Mouse (Mus musculus): ENCODE measurements around the gene Dnttip1. TPM values are rescaled to one million over a fixed set of nuclear protein-coding genes. Genes with fewer than 3 reads are reported as not detected.

Dnttip1 gene
- polyA plus RNA-seq, 1 experiment = 28.7 TPM

DNA sequence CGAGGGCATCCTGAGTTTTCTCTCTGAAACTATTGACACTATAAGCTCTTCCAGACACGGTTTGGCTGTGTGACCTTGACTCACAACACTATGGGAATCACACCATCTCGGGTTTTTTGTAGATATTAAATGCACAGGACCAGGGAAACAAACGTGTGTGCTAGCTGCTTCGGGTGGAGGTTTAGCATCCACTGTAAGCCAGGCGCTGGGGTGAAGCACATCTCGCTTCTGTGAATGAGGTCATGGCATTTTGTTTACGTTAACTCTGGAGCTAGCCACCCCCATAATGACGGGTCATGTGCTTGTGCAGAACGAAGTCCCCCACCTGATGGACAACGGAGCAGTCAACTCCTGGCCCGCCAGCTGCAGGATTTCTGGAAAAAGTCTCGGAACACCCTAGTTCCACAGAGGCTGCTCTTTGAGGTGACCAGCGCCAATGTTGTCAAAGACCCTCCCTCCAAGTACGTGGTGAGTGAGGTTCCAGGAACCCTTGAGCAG is 40.7 kb downstream of the Dnttip1 start:
- peak overlapping the region; percentile 47 for H3K27ac ChIP-seq (ENCODE audit: insufficient read depth, low read length)
- peaks cover 16% of the 10 kb centered on the region for H3K4me1 ChIP-seq (ENCODE audit: control insufficient read depth, insufficient read depth, low read length)
- peak overlapping the region; percentile 47 for H3K4me3 ChIP-seq (ENCODE audit: insufficient read depth, low read length)
- TF ChIP-seq POLR2A (IDR thresholded peaks at IDR 0.05; ENCODE audit: low read depth, low read length) = peak; percentile 45; the same call in 1 of the 2 replicates
- TF ChIP-seq CTCF (IDR thresholded peaks at IDR 0.05; ENCODE audit: borderline replicate concordance, insufficient read depth, low read length) = no peak

DNA sequence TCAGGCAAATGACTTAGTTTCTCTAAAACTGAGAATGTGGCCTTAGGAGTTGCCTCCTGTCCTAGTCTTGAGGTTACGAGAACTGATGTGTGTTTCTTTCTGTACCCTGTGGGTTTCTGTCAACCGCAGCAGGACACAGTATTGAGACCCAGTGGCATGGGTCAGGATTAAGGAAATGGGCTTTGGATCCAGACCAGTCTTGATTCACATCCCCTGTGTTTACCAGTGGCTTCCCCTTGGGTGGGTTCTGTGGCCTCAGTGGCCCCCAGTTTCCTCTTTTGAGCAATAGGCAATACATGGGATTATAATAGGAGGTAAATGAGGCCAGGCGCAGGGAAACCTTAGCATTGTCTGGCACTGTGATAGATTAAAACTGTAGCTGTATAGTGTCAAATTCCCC is 41.2 kb downstream of the Dnttip1 start:
- peaks cover 16% of the 10 kb centered on the region for H3K4me1 ChIP-seq (ENCODE audit: control insufficient read depth, insufficient read depth, low read length)
- no peak overlapping the region for H3K27ac ChIP-seq (ENCODE audit: insufficient read depth, low read length)
- H3K4me3 ChIP-seq (ENCODE audit: insufficient read depth, low read length) = peak overlapping the region; percentile 47
- TF ChIP-seq POLR2A (IDR thresholded peaks at IDR 0.05; ENCODE audit: low read depth, low read length) (no peak), CTCF (IDR thresholded peaks at IDR 0.05; ENCODE audit: borderline replicate concordance, insufficient read depth, low read length) (no peak)

DNA sequence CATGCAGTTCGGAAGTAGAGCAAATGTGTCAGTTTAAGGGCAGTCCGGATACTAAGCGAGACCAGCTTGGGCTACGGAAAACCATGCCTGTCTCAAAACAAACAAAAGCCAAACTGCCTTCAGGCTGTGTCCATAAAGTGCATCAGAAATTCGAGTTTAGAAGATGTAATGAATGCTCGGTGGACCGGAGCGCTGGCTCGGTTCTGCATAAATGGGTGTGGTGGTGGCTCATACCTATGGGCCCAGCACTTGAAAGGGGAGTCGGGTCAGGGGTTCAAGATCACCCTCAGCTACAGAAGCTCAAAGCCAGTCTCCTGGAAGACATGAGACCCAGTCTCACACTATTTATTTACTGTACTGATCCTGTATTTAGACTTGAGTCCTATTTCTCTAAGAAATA is 42.0 kb downstream of the Dnttip1 start:
- peaks cover 16% of the 10 kb centered on the region for H3K4me1 ChIP-seq (ENCODE audit: control insufficient read depth, insufficient read depth, low read length)
- H3K27ac ChIP-seq (ENCODE audit: insufficient read depth, low read length) = no peak overlapping the region
- no peak overlapping the region for H3K4me3 ChIP-seq (ENCODE audit: insufficient read depth, low read length)
- TF ChIP-seq CTCF (IDR thresholded peaks at IDR 0.05; ENCODE audit: borderline replicate concordance, insufficient read depth, low read length) (no peak), POLR2A (IDR thresholded peaks at IDR 0.05; ENCODE audit: low read depth, low read length) (no peak)

DNA sequence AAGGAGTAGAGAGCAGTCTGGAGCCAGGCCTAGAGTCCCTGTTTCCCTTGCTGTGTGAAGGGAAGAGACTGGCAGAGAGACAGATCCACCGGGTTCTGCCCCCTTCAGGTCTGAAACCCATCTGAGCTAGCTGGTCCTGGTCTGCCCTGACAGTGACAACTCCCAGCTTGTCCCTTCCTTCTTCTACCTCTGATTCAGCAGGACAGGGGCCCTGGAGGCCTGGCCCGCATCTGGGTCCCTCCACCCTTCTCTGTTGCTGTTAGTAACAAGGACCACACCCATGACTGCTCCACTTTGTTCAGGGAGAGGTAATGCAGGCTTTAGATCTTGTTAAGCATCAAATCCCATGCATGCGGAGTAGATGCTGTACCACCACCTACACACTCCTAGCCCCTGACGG is 42.6 kb downstream of the Dnttip1 start:
- no peak for TF ChIP-seq POLR2A (IDR thresholded peaks at IDR 0.05; ENCODE audit: low read depth, low read length)
- no peak for TF ChIP-seq CTCF (IDR thresholded peaks at IDR 0.05; ENCODE audit: borderline replicate concordance, insufficient read depth, low read length)
- H3K4me1 ChIP-seq (ENCODE audit: control insufficient read depth, insufficient read depth, low read length) = peaks cover 16% of the 10 kb centered on the region
- no peak overlapping the region for H3K27ac ChIP-seq (ENCODE audit: insufficient read depth, low read length)
- no peak overlapping the region for H3K4me3 ChIP-seq (ENCODE audit: insufficient read depth, low read length)

DNA sequence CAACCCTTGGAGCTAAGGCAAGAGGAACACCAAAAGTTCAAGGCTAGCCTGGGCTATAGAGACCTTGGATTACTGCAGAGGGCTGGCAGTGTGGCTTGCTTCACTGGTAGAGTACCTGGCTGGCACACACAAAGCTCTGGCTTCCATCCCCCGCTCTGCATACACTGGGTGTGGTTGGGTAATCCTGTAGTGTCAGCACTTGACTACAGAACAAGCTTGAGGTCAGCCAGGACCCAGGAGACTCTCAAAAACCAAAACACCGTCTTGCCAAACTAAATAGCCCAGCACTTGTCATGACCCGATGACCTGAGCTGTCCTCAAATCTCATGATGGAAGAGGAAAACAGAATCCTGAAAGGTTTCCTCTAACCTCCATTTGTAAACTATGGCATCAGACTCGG is 44.7 kb downstream of the Dnttip1 start:
- no peak for TF ChIP-seq CTCF (IDR thresholded peaks at IDR 0.05; ENCODE audit: borderline replicate concordance, insufficient read depth, low read length)
- TF ChIP-seq POLR2A (IDR thresholded peaks at IDR 0.05; ENCODE audit: low read depth, low read length) = no peak
- Histone ChIP-seq H3K4me3 (ENCODE audit: insufficient read depth, low read length) (no peak overlapping the region), H3K27ac (ENCODE audit: insufficient read depth, low read length) (no peak overlapping the region), H3K4me1 (ENCODE audit: control insufficient read depth, insufficient read depth, low read length) (peaks cover 12% of the 10 kb centered on the region)

DNA sequence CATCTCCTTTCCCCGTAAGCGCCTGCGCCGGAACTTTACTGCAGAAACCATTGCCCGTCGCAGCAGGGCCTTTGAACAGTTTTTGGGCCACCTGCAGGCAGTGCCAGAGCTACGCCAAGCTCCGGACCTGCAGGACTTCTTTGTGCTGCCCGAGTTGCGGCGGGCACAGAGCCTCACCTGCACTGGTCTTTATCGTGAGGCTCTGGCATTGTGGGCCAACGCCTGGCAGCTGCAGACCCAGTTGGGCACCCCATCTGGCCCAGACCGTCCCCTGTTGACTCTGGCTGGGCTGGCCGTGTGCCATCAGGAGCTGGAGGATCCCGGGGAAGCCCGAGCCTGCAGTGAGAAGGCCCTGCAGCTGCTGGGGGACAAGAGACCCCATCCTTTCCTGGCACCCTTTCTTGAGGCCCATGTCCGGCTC is 46.1 kb downstream of the Dnttip1 start:
- H3K27ac ChIP-seq (ENCODE audit: insufficient read depth, low read length) = no peak overlapping the region
- no peak overlapping the region for H3K4me3 ChIP-seq (ENCODE audit: insufficient read depth, low read length)
- TF ChIP-seq CTCF (IDR thresholded peaks at IDR 0.05; ENCODE audit: borderline replicate concordance, insufficient read depth, low read length) (no peak), POLR2A (IDR thresholded peaks at IDR 0.05; ENCODE audit: low read depth, low read length) (no peak)
- peaks cover 11% of the 10 kb centered on the region for H3K4me1 ChIP-seq (ENCODE audit: control insufficient read depth, insufficient read depth, low read length)

DNA sequence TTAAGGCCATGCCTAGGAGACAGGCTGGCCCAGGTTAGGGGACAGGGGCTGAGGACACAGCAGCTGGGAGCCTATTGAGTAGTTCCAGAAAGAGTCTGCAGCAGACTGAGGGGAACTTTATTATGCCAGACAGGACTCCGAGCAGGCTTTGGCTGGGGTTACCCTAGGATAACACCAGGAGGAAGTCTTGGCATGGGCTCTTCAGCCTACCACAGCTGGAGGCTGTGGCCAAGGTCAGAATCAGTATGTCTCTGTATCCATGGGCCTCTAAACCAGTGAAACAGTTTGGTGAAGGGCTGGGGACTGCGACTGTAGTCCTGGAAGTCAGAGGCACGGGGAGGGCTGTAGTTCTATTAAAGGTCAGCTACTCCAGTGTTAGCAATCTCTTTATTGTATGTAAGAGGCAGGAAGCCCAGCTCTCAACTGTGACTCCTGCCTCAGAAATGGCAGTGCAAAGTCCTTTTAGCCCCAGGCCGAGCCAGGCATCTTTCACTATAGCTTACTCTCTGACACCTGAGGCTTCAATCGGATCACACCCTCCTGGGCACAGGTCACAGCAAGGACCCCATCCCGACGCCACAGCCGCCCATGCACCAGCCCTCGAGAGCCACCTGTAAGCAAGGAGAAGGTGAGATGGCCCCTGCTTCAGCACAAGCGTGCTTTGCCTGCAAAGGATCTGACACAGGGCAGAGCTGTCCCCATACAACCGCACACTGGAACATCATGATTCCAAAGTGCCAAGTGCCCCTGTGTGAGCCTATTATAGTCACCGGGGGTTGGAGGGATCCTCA is 46.8 kb downstream of the Dnttip1 start:
- Histone ChIP-seq H3K4me1 (ENCODE audit: control insufficient read depth, insufficient read depth, low read length) (peaks cover 8% of the 10 kb centered on the region), H3K4me3 (ENCODE audit: insufficient read depth, low read length) (no peak overlapping the region), H3K27ac (ENCODE audit: insufficient read depth, low read length) (no peak overlapping the region)
- TF ChIP-seq CTCF (IDR thresholded peaks at IDR 0.05; ENCODE audit: borderline replicate concordance, insufficient read depth, low read length) (no peak), POLR2A (IDR thresholded peaks at IDR 0.05; ENCODE audit: low read depth, low read length) (no peak)

DNA sequence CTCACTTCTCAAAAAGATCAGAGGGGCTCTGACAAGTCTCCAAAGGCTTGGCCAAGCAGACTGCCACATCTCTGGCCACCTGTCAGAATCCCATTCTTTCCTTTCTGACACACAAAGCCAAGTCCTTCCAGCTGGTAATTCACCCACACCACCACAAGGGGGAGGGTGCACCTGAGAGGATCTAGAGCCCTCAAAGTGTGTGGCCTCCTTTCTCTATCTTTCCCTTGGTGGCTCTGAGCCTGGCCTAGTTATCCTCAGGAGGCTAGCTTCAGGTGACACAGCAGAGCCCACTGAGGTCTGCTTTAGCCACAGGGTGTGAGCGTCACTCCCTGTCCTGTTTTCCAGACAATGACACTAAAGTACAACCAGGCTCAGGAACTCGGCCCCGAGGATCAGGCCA is 47.5 kb downstream of the Dnttip1 start:
- Histone ChIP-seq H3K4me3 (ENCODE audit: insufficient read depth, low read length) (no peak overlapping the region), H3K4me1 (ENCODE audit: control insufficient read depth, insufficient read depth, low read length) (peaks cover 4% of the 10 kb centered on the region; the same call in 1 of the 2 replicates), H3K27ac (ENCODE audit: insufficient read depth, low read length) (no peak overlapping the region)
- peak; percentile 55; the same call in 1 of the 2 replicates for TF ChIP-seq CTCF (IDR thresholded peaks at IDR 0.05; ENCODE audit: borderline replicate concordance, insufficient read depth, low read length)
- no peak for TF ChIP-seq POLR2A (IDR thresholded peaks at IDR 0.05; ENCODE audit: low read depth, low read length)

DNA sequence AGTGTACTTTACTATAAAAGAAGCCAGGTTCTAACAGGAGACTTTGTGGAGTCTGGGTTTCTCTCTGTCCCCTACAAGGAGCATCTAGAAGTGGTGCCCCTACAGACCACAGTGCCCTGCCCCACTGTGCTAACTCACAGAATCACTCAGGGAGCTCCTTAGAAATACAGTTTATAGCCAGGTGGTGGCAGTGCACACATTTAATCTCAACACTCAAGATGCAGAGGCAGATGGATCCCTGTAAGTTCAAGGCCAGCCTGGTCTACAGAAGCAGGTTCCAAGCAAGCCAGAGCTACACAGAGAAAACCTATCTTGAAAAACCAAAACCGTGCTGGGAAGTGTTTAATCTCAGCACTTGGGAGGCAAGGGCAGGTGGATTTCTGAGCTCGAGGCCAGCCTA is 48.0 kb downstream of the Dnttip1 start:
- Histone ChIP-seq H3K4me1 (ENCODE audit: control insufficient read depth, insufficient read depth, low read length) (no peaks in the 10 kb centered on the region), H3K27ac (ENCODE audit: insufficient read depth, low read length) (no peak overlapping the region), H3K4me3 (ENCODE audit: insufficient read depth, low read length) (no peak overlapping the region)
- TF ChIP-seq POLR2A (IDR thresholded peaks at IDR 0.05; ENCODE audit: low read depth, low read length) (no peak), CTCF (IDR thresholded peaks at IDR 0.05; ENCODE audit: borderline replicate concordance, insufficient read depth, low read length) (no peak)

DNA sequence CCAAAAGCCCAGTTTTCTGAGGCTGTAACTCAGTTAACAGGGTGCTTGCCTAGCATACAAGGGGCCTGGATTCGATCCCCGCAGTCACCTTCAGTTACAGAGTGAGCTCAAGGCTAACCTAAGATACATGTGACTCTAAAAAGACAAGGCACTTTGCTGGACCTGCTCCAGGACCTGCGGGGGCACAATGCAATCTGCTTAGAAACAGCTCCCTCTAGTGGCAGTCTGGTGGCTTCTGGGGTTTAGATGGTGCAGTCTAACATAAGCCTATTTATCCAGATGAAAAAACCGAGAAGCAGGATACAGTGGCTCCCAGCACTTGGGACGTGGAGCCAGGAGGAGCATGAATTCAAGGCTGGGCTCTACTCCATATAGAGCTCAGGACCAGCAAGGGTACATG is 48.5 kb downstream of the Dnttip1 start:
- Histone ChIP-seq H3K4me3 (ENCODE audit: insufficient read depth, low read length) (no peak overlapping the region), H3K4me1 (ENCODE audit: control insufficient read depth, insufficient read depth, low read length) (no peaks in the 10 kb centered on the region), H3K27ac (ENCODE audit: insufficient read depth, low read length) (no peak overlapping the region)
- TF ChIP-seq POLR2A (IDR thresholded peaks at IDR 0.05; ENCODE audit: low read depth, low read length) (no peak), CTCF (IDR thresholded peaks at IDR 0.05; ENCODE audit: borderline replicate concordance, insufficient read depth, low read length) (peak; percentile 64)
